Mouse (Mus musculus): Measurements from ENCODE around the gene Wnt1.

Wnt1 gene

GRCm38 (mm10) chr15:98789661-98790535 lies at the start of gene Wnt1:
Gene Wnt1, plus strand, starts transcription at chr15:98789857.
- DNase-seq (ENCODE audit: low spot score in 2 of 2): no peak

- DNase-seq (ENCODE audit: low spot score in 2 of 2): no peak
Measured at GRCm38 (mm10) chr15:98740219-98740618, 49.4 kb upstream of the Wnt1 start.

GRCm38 (mm10) chr15:98742766-98743428 lies 46.8 kb upstream of the Wnt1 start:
- no peak for DNase-seq (ENCODE audit: low spot score in 2 of 2)

- DNase-seq (ENCODE audit: low spot score in 2 of 2): peak in 1 of 2 experiments; percentile 14
Measured at GRCm38 (mm10) chr15:98743863-98744262, 45.8 kb upstream of the Wnt1 start.

- no peak for DNase-seq (ENCODE audit: low spot score in 2 of 2)
Measured at GRCm38 (mm10) chr15:98746344-98746965, 43.2 kb upstream of the Wnt1 start.

- no peak for DNase-seq (ENCODE audit: low spot score in 2 of 2)
Measured at GRCm38 (mm10) chr15:98747296-98747695, 42.4 kb upstream of the Wnt1 start.

GRCm38 (mm10) chr15:98749093-98749492 lies 40.6 kb upstream of the Wnt1 start:
- no peak for DNase-seq (ENCODE audit: low spot score in 2 of 2)

GRCm38 (mm10) chr15:98753021-98753423 lies 36.6 kb upstream of the Wnt1 start:
- DNase-seq (ENCODE audit: low spot score in 2 of 2): no peak

- DNase-seq (ENCODE audit: low spot score in 2 of 2): no peak
Measured at GRCm38 (mm10) chr15:98754125-98754524, 35.5 kb upstream of the Wnt1 start.

GRCm38 (mm10) chr15:98762201-98762621 lies 27.4 kb upstream of the Wnt1 start:
- peak; percentile 61 to 64 for DNase-seq (ENCODE audit: low spot score in 2 of 2)

GRCm38 (mm10) chr15:98762670-98763529 lies 26.8 kb upstream of the Wnt1 start, which contains the start of gene Arf3:
Gene Arf3, minus strand, starts transcription at chr15:98763214.
- peak; percentile 92 to 97 for DNase-seq (ENCODE audit: low spot score in 2 of 2)

- DNase-seq (ENCODE audit: low spot score in 2 of 2): no peak
Measured at GRCm38 (mm10) chr15:98765929-98766328, 23.7 kb upstream of the Wnt1 start.

- no peak for DNase-seq (ENCODE audit: low spot score in 2 of 2)
Measured at GRCm38 (mm10) chr15:98768259-98768658, 21.4 kb upstream of the Wnt1 start.

- no peak for DNase-seq (ENCODE audit: low spot score in 2 of 2)
Measured at GRCm38 (mm10) chr15:98771813-98772425, 17.7 kb upstream of the Wnt1 start.

GRCm38 (mm10) chr15:98772511-98773211 lies 17.0 kb upstream of the Wnt1 start:
- DNase-seq (ENCODE audit: low spot score in 2 of 2): no peak

GRCm38 (mm10) chr15:98774096-98774495 lies 15.6 kb upstream of the Wnt1 start:
- no peak for DNase-seq (ENCODE audit: low spot score in 2 of 2)

- no peak for DNase-seq (ENCODE audit: low spot score in 2 of 2)
Measured at GRCm38 (mm10) chr15:98775533-98775932, 14.1 kb upstream of the Wnt1 start.

GRCm38 (mm10) chr15:98776280-98777004 lies 13.2 kb upstream of the Wnt1 start:
- DNase-seq (ENCODE audit: low spot score in 2 of 2): no peak

GRCm38 (mm10) chr15:98777005-98777616 lies 12.5 kb upstream of the Wnt1 start:
- no peak for DNase-seq (ENCODE audit: low spot score in 2 of 2)
